Mouse (Mus musculus) frontal cortex, postnatal 14 days (tissue): ENCODE results near the gene Esp34.

Source experiments
- DNase-seq, 2 experiments: peaks; one replicate each; pipeline ENCODE4 v3.0.0; 2022; ENCODE audit warnings: low spot score in 2 of 2

Gene Esp34

DNA sequence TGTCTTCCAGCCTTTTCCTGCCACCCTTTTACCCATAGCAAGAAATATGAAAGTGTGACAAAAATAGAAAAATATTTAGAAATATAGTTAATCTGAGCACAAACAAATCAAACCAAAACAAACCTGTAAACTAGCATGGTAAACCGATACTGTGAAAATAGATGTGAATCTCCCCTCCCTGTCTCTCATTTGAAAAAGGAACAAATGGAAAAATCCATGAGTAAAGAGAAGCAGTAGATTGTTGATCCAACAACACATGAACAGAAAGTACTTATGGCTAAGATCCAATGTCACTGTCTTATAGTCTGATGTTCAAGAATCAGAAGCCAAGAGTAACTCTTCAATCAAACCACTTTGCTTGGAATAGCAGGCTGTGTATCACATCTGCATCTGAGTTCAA is at the start of gene Esp34:
Gene Esp34, plus strand, starts transcription at position 301 of the 400 bp plus-strand sequence.
- DNase-seq = no peak

DNA sequence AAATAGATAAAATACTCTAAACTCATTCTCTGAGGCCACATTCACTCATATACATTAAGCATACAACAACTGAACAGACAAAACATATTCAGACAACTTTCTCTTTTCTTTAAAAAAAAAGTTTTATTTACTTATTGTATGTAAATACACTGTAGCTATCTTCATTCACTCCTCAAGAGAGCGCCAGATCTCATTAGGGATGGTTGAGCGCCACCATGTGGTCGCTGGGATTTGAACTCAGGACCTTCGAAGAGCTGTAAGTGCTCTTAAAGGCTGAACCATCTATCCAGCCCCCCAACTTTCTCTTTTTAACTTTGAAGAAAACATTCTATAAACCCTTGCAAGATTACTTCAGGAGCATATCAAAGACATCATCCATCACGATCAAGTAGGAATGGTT is 8.5 kb downstream of the Esp34 start:
- no peak for DNase-seq
